Mouse (Mus musculus): ENCODE results near the gene Siglecg. TPM values are rescaled to one million over a fixed set of nuclear protein-coding genes. Genes with fewer than 3 reads are reported as not detected.
A peak's percentile ranks its signal among the peaks of the same experiment; 100 is the strongest.

Siglecg gene
- polyA plus RNA-seq, 1 experiment from 2014 or later: 0.08 TPM

GRCm38 (mm10) chr7:43443126-43443916, 35.3 kb downstream of the Siglecg start:
- peaks cover 3% of the 10 kb centered on the region; the same call in 1 of the 2 replicates for H3K27me3 ChIP-seq
- H3K4me3 ChIP-seq (replicated peaks): peak overlapping the region; percentile 55
- no peaks in the 10 kb centered on the region for H3K9me3 ChIP-seq
- peak overlapping the region; percentile 83 for H3K27ac ChIP-seq
- WGBS: under 1% methylated on average over 36 of the region's 36 CpGs
- no peaks in the 10 kb centered on the region for H3K36me3 ChIP-seq
- peak overlapping the region; percentile 74 for H3K4me2 ChIP-seq (replicated peaks)
- peak overlapping the region; percentile 73 for H3K9ac ChIP-seq (replicated peaks)
- ATAC-seq: peak; percentile 81
- peaks cover 20% of the 10 kb centered on the region for H3K4me1 ChIP-seq (replicated peaks)

GRCm38 (mm10) chr7:43443917-43444293, 35.9 kb downstream of the Siglecg start, which contains the start of the genes Etfb and Gm45233:
Etfb (plus strand) TSS chr7:43444083.
Gm45233 (plus strand) TSS chr7:43444128.
- Histone ChIP-seq H3K9ac (replicated peaks) (peak within 1 kb of the TSS; percentile 73), H3K4me3 (replicated peaks) (peak within 1 kb of the TSS; percentile 55), H3K4me2 (replicated peaks) (peak within 1 kb of the TSS; percentile 74), H3K36me3 (no peaks in the 10 kb centered on the region), H3K27ac (peak within 1 kb of the TSS; percentile 83), H3K27me3 (peaks cover 3% of the 10 kb centered on the region; the same call in 1 of the 2 replicates), H3K4me1 (replicated peaks) (peaks cover 20% of the 10 kb centered on the region), H3K9me3 (no peaks in the 10 kb centered on the region)
- WGBS: under 1% methylated on average over 27 of the region's 27 CpGs
- ATAC-seq: peak; percentile 96

- no peak overlapping the region for H3K9ac ChIP-seq (replicated peaks)
- H3K27ac ChIP-seq: no peak overlapping the region
- H3K4me3 ChIP-seq (replicated peaks): no peak overlapping the region
- H3K9me3 ChIP-seq: no peaks in the 10 kb centered on the region
- peaks cover 15% of the 10 kb centered on the region for H3K4me1 ChIP-seq (replicated peaks)
- no peak for ATAC-seq
- H3K36me3 ChIP-seq: peaks cover 3% of the 10 kb centered on the region
- H3K4me2 ChIP-seq (replicated peaks): no peak overlapping the region
- no peaks in the 10 kb centered on the region for H3K27me3 ChIP-seq
- WGBS: 94% methylated on average over 4 of the region's 4 CpGs
These were observed 39.8 kb downstream of the Siglecg start for GRCm38 (mm10) chr7:43447801-43448200.

- 93% methylated on average over 2 of the region's 3 CpGs for WGBS
- ATAC-seq: no peak
- Histone ChIP-seq H3K4me2 (replicated peaks) (no peak overlapping the region), H3K4me3 (replicated peaks) (no peak overlapping the region), H3K36me3 (peaks cover 7% of the 10 kb centered on the region), H3K9me3 (no peaks in the 10 kb centered on the region), H3K27me3 (no peaks in the 10 kb centered on the region), H3K4me1 (replicated peaks) (peaks cover 11% of the 10 kb centered on the region), H3K27ac (no peak overlapping the region), H3K9ac (replicated peaks) (no peak overlapping the region)
These were observed 40.2 kb downstream of the Siglecg start for GRCm38 (mm10) chr7:43448246-43448645.

- Histone ChIP-seq H3K27ac (no peak overlapping the region), H3K4me2 (replicated peaks) (no peak overlapping the region), H3K27me3 (no peaks in the 10 kb centered on the region), H3K9me3 (no peaks in the 10 kb centered on the region), H3K4me1 (replicated peaks) (peaks cover 4% of the 10 kb centered on the region), H3K9ac (replicated peaks) (no peak overlapping the region), H3K36me3 (peaks cover 23% of the 10 kb centered on the region), H3K4me3 (replicated peaks) (no peak overlapping the region)
- ATAC-seq: no peak
- WGBS: 94% methylated on average over 2 of the region's 2 CpGs
These were observed 41.8 kb downstream of the Siglecg start for GRCm38 (mm10) chr7:43449811-43450210.

- Histone ChIP-seq H3K4me2 (replicated peaks) (no peak overlapping the region), H3K9ac (replicated peaks) (no peak overlapping the region), H3K36me3 (peaks cover 40% of the 10 kb centered on the region), H3K4me3 (replicated peaks) (no peak overlapping the region), H3K9me3 (no peaks in the 10 kb centered on the region), H3K4me1 (replicated peaks) (no peaks in the 10 kb centered on the region), H3K27ac (no peak overlapping the region), H3K27me3 (no peaks in the 10 kb centered on the region)
- whole genome bisulfite sequencing: 93% methylated on average over 11 of the region's 11 CpGs
- ATAC-seq: no peak
These were observed 43.7 kb downstream of the Siglecg start for GRCm38 (mm10) chr7:43451726-43452125.

GRCm38 (mm10) chr7:43452609-43453008, 44.6 kb downstream of the Siglecg start:
- Histone ChIP-seq H3K4me2 (replicated peaks) (no peak overlapping the region), H3K27ac (no peak overlapping the region), H3K9me3 (no peaks in the 10 kb centered on the region), H3K4me1 (replicated peaks) (no peaks in the 10 kb centered on the region), H3K9ac (replicated peaks) (no peak overlapping the region), H3K36me3 (peaks cover 49% of the 10 kb centered on the region), H3K4me3 (replicated peaks) (no peak overlapping the region), H3K27me3 (no peaks in the 10 kb centered on the region)
- WGBS: 47% methylated on average over 4 of the region's 4 CpGs
- ATAC-seq: peak; percentile 39; the same call in 1 of the 2 replicates

- Histone ChIP-seq H3K27ac (no peak overlapping the region), H3K9me3 (no peaks in the 10 kb centered on the region), H3K9ac (replicated peaks) (no peak overlapping the region), H3K4me2 (replicated peaks) (no peak overlapping the region), H3K27me3 (no peaks in the 10 kb centered on the region), H3K36me3 (peaks cover 56% of the 10 kb centered on the region), H3K4me3 (replicated peaks) (no peak overlapping the region), H3K4me1 (replicated peaks) (no peaks in the 10 kb centered on the region)
- WGBS: 95% methylated on average over 14 of the region's 14 CpGs
- ATAC-seq: no peak
These were observed 45.8 kb downstream of the Siglecg start for GRCm38 (mm10) chr7:43453599-43454355.

- no peaks in the 10 kb centered on the region for H3K27me3 ChIP-seq
- ATAC-seq: no peak
- H3K27ac ChIP-seq: no peak overlapping the region
- no peak overlapping the region for H3K9ac ChIP-seq (replicated peaks)
- peaks cover 56% of the 10 kb centered on the region for H3K36me3 ChIP-seq
- no peak overlapping the region for H3K4me3 ChIP-seq (replicated peaks)
- no peaks in the 10 kb centered on the region for H3K4me1 ChIP-seq (replicated peaks)
- 93% methylated on average over 6 of the region's 6 CpGs for WGBS
- H3K4me2 ChIP-seq (replicated peaks): no peak overlapping the region
- no peaks in the 10 kb centered on the region for H3K9me3 ChIP-seq
These were observed 46.4 kb downstream of the Siglecg start for GRCm38 (mm10) chr7:43454371-43454770.

- no peak within 1 kb of the TSS for H3K4me3 ChIP-seq (replicated peaks)
- no peak for ATAC-seq
- H3K27ac ChIP-seq: no peak within 1 kb of the TSS
- H3K9ac ChIP-seq (replicated peaks): no peak within 1 kb of the TSS
- H3K4me2 ChIP-seq (replicated peaks): no peak within 1 kb of the TSS
- H3K36me3 ChIP-seq: peaks cover 5% of the 10 kb centered on the region
- no peaks in the 10 kb centered on the region for H3K9me3 ChIP-seq
- 69% methylated on average over 4 of the region's 4 CpGs for WGBS
- peaks cover 18% of the 10 kb centered on the region for H3K4me1 ChIP-seq (replicated peaks)
- peaks cover 18% of the 10 kb centered on the region for H3K27me3 ChIP-seq
These were observed 54.8 kb downstream of the Siglecg start, which contains the start of gene Vsig10l for GRCm38 (mm10) chr7:43462851-43463250. Vsig10l (plus strand) TSS chr7:43463151.

- Histone ChIP-seq H3K36me3 (no peaks in the 10 kb centered on the region), H3K9me3 (no peaks in the 10 kb centered on the region), H3K4me3 (replicated peaks) (no peak overlapping the region), H3K9ac (replicated peaks) (no peak overlapping the region), H3K4me2 (replicated peaks) (no peak overlapping the region), H3K4me1 (replicated peaks) (peaks cover 18% of the 10 kb centered on the region), H3K27me3 (peaks cover 24% of the 10 kb centered on the region), H3K27ac (no peak overlapping the region)
- 84% methylated on average over 7 of the region's 7 CpGs for WGBS
- ATAC-seq: no peak
These were observed 56.0 kb downstream of the Siglecg start for GRCm38 (mm10) chr7:43463976-43464375.

GRCm38 (mm10) chr7:43464864-43465343, 56.9 kb downstream of the Siglecg start:
- WGBS: 5% methylated on average over 35 of the region's 35 CpGs
- Histone ChIP-seq H3K27ac (no peak overlapping the region), H3K36me3 (no peaks in the 10 kb centered on the region), H3K9ac (replicated peaks) (peak overlapping the region; percentile 64), H3K4me1 (replicated peaks) (peaks cover 18% of the 10 kb centered on the region), H3K4me2 (replicated peaks) (peak overlapping the region; percentile 76), H3K4me3 (replicated peaks) (peak overlapping the region; percentile 49), H3K9me3 (no peaks in the 10 kb centered on the region), H3K27me3 (peaks cover 24% of the 10 kb centered on the region)
- ATAC-seq: peak; percentile 79

Measured in midbrain, embryonic 13.5 days (tissue).